Mouse (Mus musculus) layer of hippocampus, postnatal 10 days (tissue): ENCODE measurements at regions not wholly inside any gene's neighbourhood (a gene's known extent, or its start where the extent isn't known, plus 50 kb on each side); places are given as distances from the start of the nearest gene placed in this dataset.

ENCODE experiments used
- DNase-seq, 2 experiments: peaks; one replicate each; pipeline ENCODE4 v3.0.0; 2021; ENCODE audit warnings: low spot score in 2 of 2

- no peak for DNase-seq
Observed at GRCm38 (mm10) chr7:111420698-111421097, 337.9 kb upstream of the Eif4g2 start.

DNA sequence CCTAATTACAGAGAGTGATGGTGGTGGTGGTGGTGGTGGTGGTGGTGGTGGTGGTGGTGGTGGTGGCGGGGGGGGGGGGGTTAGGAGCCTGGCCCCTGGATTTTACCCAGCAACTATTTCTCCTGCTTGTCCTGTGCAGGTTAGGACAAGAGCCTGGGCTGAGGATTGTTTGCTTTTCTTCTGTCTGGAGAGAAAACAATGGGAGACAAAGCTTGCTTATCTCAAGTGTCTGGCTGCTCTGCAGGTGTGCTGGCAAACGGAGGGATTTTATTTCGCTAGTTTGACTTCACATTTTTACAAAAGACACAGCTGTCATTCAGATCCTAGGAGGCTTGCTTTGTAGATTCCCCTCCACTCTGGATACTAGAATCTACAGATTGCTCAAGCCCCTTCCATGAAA, 334.9 kb upstream of the Eif4g2 start:
- DNase-seq: no peak

DNA sequence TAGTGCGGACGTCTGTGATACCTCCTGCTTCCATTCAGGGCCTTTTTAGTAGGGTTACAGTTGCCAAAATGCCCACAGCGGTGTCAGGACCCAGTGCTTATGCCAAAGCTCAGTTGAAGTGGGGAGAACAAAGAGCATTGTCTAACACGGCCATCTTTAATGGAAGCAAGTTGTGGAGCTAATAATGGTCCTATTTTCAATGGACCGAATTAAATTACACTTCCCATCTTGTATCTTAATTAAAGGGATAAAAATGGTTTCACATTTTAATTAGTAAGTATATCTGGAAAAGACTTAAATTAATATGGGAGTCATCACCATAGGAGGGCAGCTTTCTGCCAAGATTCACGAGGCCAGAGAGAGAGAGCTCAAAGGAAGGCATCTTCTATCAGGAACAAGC, 333.2 kb upstream of the Eif4g2 start:
- DNase-seq: no peak

DNA sequence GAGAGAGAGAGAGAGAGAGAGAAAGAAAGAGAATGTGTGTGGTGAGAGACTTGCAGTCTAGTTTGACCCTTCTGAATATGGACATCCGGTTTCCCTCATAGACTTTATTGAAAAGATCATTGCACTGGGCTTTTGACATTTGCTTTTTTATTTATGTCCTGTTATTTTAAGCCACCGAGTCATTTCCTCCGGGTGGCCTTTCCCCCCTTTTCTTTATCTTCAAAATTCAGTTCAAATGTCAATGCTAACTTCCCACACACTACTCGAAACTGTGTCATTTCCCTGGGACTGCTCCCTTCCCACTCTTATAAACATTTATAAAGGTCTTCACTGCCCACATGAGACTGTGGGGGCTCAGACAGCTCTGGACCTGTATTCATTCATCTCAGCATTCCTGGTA, 330.9 kb upstream of the Eif4g2 start:
- no peak for DNase-seq

- DNase-seq: no peak
Observed at GRCm38 (mm10) chr7:111412957-111413356, 330.1 kb upstream of the Eif4g2 start.

GRCm38 (mm10) chr7:111411386-111411960, 328.6 kb upstream of the Eif4g2 start:
- DNase-seq: no peak

DNA sequence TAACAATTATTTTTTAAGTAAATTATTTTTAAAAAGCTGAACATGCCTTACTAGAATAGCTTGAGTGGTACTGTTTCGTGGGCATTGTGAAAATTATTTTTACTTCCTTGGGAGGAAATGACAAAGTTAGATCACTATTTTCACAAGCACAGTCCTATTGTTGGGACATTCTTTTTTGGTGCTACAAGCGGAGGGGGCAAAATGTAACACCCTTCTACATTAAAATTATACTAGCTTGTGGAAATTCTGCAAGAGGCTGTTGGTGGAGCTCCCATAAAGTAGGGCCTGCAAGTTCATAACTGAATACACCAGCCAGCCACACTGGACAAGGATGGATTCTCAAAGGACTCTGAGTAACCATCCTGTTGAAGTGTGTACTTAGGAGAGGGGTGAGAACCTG, 313.1 kb upstream of the Eif4g2 start:
- DNase-seq: no peak

- no peak for DNase-seq
Observed at GRCm38 (mm10) chr7:111395111-111395510, 312.3 kb upstream of the Eif4g2 start.

DNA sequence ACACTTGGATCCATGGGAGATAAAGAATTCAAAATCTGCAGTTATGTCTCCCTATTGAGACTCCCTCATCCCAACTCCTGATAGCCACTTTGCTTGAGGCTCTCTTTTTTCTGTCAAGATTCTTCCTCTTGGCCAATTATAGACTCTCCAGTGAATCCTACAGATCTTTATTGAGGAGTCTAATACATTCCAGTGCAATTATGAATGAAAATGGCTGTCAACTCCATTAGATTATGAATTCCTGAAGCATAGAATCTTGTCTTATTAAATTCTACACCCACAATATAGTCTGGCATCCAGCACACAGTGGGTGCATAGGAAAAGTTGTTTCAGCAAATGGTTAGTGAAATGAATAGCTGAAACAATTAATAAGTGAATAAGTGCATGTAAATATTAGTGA, 311.0 kb upstream of the Eif4g2 start:
- no peak for DNase-seq

DNA sequence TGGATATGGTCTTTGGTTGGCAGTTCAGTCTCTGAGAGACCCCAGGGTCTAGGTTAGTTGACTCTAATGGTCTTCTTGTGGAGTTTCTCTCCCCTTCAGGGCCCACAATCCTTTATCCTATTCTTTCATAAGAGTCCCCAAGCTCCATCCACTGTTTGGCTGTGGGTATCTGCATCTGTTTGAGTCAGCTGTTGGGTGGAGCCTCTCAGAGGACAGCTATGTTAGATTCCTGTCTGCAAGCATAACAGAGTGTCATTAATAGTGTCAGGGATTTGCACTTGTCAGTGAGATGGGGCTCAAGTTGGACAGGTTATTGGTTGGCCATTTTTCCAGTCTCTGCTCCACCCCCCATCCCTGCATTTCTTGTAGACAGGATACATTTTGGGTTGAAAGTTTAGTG, 306.9 kb upstream of the Eif4g2 start:
- no peak for DNase-seq

DNA sequence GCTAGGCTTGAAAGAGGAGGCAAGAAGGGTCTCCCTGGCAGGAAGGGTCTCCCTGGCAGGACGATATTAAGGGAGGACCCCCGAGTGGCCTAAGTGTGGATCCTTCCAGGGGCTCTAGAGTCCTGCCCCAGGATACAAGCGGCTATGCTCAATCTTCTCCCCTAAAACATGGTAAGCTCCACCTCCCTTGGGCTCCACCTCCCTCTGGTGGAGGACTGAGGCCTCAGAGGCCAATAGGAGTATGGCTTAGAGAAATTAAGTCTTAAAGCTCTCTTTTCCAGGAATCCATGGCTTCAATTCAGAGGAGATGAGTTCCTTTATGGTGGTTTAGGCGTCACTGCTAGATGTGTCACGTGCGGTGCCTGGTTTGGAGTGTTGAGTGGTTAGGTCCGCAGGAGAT, 291.7 kb upstream of the Eif4g2 start:
- no peak for DNase-seq

DNA sequence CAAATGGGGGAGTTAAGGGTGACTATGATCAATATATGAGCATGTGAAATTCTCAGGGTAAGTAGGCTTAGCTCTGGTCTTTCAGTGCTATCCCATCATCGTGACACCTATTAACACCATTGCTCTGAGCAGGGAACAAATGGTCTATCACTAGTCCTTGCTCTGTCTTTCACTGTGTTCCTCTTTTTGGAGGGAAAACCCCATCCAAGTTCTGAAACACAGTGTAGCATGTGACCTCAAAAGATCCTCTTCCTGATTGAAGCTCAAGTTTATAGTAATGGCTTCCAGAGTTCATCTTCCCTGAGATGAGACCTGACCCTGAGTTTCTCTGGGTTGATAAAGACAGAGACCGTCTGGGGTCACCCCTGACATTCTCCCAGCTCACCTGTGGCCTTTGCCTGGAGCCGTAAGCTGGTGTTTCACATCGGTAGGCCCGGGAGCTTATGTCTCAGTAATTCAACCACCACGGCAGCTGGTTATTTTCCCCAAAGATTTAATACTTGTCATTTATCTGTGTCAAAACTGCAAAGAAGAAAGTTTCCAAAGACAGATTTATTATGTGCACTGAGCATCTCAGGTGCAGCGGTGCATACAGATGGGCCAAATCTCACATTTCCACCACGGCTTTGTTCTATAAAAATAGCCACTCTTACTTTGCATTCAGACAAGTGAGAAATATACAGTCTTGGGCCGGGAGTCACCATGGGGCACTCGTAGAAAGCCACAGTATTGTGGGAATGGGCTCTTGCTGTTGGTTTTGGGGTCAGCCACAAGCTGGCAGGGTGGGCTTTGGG, 290.7 kb upstream of the Eif4g2 start:
- no peak for DNase-seq

DNA sequence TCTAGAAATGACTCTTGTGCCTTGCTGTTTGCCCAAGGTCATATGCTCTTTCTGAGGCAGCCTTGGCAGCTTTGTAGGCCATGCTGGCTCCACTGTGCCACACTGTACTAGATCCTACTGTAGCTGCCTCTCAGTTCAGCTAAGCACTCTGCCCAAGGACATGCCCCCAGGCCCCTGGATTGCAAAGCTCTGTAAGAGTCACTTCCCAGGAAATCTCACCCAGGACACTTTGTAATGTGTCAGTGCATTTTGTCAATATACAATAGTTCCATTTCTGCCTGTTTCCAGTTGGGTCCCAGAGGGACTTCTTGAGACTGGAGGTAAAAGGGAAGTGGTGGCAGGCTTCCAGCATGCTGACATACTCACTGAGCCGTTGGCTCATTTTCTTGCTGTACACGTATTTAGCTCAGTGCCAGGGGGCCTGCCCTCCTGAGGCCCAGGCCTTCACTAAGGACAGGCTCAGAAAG, 287.6 kb upstream of the Eif4g2 start:
- DNase-seq: peak in 1 of 2 experiments; percentile 41

- no peak for DNase-seq
Observed at GRCm38 (mm10) chr7:111368296-111369004, 285.6 kb upstream of the Eif4g2 start.

GRCm38 (mm10) chr7:111366951-111367653, 284.3 kb upstream of the Eif4g2 start:
- DNase-seq: no peak

DNA sequence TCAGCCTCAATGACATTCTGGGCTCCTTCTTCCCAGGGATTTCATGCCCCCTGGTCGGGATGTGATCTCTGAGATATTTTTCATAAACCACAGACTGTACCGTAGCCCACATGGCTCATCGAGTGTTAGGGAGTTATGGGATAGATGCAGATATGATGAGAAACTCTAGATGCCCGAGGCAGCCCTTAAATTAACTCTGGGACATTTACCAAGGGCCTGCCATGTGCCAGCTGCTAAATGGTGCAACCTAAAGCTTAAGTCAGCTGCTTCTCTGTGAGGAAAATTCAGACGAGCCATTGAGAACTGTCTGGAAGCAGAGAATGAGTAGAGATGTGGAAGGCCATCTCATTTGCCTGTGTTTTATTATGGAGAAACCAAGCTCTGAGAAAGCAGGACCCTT, 282.6 kb upstream of the Eif4g2 start:
- no peak for DNase-seq

DNA sequence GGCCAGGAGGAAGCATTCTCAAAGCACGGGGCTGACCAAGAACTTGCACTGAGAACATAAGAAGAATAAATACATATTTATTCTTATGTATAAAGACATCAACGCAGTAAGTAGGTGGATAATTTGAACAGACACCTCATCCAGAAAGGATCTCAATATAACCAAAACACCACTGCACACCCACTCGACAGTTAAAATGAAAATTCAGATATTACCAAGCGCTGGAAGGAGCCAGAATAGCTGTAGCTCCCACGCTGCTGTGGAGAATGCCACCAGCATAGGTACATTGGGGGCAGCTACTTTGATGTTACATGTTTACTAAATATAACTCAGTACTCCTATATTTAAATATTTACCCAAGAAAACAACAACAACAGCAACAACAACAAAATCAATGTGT, 280.4 kb upstream of the Eif4g2 start:
- no peak for DNase-seq

- no peak for DNase-seq
Observed at GRCm38 (mm10) chr7:111362646-111363045, 279.8 kb upstream of the Eif4g2 start.

- no peak for DNase-seq
Observed at GRCm38 (mm10) chr7:111355088-111355656, 272.3 kb upstream of the Eif4g2 start.

DNA sequence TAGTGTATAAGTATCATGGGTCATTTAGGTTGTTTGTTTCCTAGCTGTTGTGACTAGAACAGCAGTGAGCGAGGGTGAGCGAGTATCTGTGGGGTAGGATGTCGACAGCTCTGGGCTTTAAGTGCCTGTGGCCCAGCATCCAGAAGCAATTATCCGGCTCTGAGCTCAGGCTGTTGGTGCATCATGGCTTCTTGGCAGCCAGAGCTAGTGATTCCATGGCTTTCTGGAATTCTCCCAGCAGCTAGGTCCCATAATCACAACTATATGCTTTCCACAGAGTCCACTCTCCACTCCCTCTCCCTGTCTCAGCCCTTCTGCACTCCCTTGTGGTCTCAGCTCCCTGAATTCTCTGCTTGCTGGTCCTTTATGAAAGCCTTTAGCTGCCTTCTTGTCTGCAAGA, 271.2 kb upstream of the Eif4g2 start:
- no peak for DNase-seq

- no peak for DNase-seq
Observed at GRCm38 (mm10) chr7:111352176-111352575, 269.3 kb upstream of the Eif4g2 start.
